Mouse (Mus musculus) kidney, embryonic 15.5 days (tissue): ENCODE measurements around the gene Muc3a. TPM values are rescaled to one million over a fixed set of nuclear protein-coding genes. Genes with fewer than 3 reads are reported as not detected.

Experiments used
- ATAC-seq: fragments of 200-750 bp; cut with Nextera tagmentation; replicated peaks from 2 replicates; pipeline ENCODE4 v1.8.0; 2017; ENCODE audit warnings: moderate TSS enrichment; ENCODE audit not compliant: low FRiP score
- H3K27ac ChIP-seq: fragments of 300-500 bp; sonication (generic); 2 replicates; pipeline ENCODE4 v1.5.1; 2015; ENCODE audit warnings: mild to moderate bottlenecking, inconsistent platforms
- H3K27me3 ChIP-seq: fragments of 300-500 bp; sonication (generic); 2 replicates; pipeline ENCODE4 v1.6.1; 2015; ENCODE audit warnings: inconsistent platforms
- H3K36me3 ChIP-seq: fragments of 300-500 bp; sonication (generic); 2 replicates; pipeline ENCODE4 v1.6.1; 2015; ENCODE audit warnings: inconsistent platforms
- H3K4me1 ChIP-seq: fragments of 300-500 bp; sonication (generic); 2 replicates; pipeline ENCODE4 v1.6.1; 2015; ENCODE audit warnings: inconsistent platforms
- H3K4me2 ChIP-seq: fragments of 300-500 bp; sonication (generic); 2 replicates; pipeline ENCODE4 v1.6.1; 2015; ENCODE audit warnings: moderate library complexity, mild to moderate bottlenecking, inconsistent platforms
- H3K4me3 ChIP-seq: fragments of 300-500 bp; sonication (generic); replicated peaks from 2 replicates; pipeline ENCODE4 v1.5.1; 2015; ENCODE audit warnings: mild to moderate bottlenecking, inconsistent platforms
- H3K9ac ChIP-seq: fragments of 300-500 bp; sonication (generic); 2 replicates; pipeline ENCODE4 v1.6.1; 2015; ENCODE audit warnings: mild to moderate bottlenecking, inconsistent platforms
- H3K9me3 ChIP-seq: fragments of 300-500 bp; sonication (generic); replicated peaks from 2 replicates; pipeline ENCODE4 v1.6.1; 2016; ENCODE audit warnings: inconsistent platforms
- WGBS: fragments of 180-500 bp; shearing (Covaris S2); methylation state at CpG from one replicate; pipeline ENCODE4 v1.1.7; 2015; ENCODE audit warnings: mixed read lengths; 5-methylcytosine and 5-hydroxymethylcytosine counted together
- polyA plus RNA-seq: library from polyadenylated mRNA; unstranded; fragments of >200 nt; fragmentation: Nextera tagmentation; extraction: Ambion mirVana; gene quantifications from 2 replicates; pipeline ENCODE4 v1.2.1, GENCODE M21; 2015

Gene Muc3a
- polyA plus RNA-seq = 0.33 and 0.34 TPM in 2 replicates

DNA sequence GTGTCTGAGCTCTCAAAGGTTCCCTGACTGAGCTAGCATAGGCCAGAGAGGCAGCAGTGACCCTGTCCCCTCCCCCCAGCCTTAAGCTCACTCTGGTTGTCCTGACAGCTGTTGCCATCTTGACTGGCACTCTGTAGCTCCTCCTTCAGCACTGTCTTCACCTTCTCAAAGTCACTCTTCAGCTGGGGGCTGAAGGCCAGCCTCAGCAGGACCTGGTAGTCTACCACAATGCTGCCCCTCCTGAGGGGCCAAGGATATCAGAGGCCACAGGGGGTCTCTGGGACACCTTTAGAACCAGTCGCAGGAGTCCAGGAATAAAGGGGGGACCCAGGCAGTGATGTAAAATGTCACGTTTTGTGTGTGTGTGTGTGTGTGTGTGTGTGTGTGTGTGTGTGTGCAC is at the start of gene Muc3a:
Gene Muc3a (minus strand): TSS at position 101 of the 400 bp plus-strand sequence.
- H3K27ac ChIP-seq = no peak within 1 kb of the TSS
- H3K9ac ChIP-seq = no peak within 1 kb of the TSS
- H3K4me1 ChIP-seq = no peaks in the 10 kb centered on the region
- ATAC-seq = no peak
- H3K4me3 ChIP-seq = no peak within 1 kb of the TSS
- H3K27me3 ChIP-seq = peaks cover 8% of the 10 kb centered on the region; the same call in 1 of the 2 replicates
- no peak within 1 kb of the TSS for H3K4me2 ChIP-seq
- no peaks in the 10 kb centered on the region for H3K36me3 ChIP-seq
- no peaks in the 10 kb centered on the region for H3K9me3 ChIP-seq
- WGBS = 85% methylated on average over 2 of the region's 2 CpGs

DNA sequence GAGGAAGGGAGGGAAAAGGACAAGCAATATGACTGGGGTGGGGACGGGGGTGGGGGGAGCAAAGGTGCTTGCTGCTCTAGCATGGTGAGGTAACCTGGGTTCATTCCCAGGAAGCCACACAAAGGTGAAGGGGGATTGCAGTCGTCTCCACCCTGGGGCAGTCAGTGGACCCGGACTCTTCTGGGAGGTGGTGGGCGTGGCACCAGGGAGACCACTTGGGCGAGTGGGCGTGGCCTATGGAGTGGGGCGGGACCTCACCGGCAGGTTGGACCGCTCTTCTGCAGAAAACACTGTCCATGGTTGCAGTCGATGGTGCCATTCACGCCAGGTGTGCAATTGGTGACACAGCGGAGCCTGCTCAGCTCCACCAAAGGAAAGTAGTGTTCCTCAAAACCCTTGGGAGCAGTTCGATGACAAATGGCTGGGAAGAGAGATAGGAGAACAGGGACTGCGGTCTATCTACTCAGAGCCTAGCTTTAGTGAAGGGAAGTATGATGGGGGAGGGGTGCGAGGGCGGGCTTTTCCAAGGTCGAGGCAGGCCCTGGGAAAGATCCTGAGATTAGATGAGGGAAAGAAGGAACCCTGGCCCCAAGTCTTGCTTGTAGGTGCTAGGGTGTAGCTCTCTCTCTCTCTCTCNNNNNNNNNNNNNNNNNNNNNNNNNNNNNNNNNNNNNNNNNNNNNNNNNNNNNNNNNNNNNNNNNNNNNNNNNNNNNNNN is 917 bp downstream of the Muc3a start:
- Histone ChIP-seq H3K4me3 (no peak overlapping the region), H3K27me3 (peaks cover 8% of the 10 kb centered on the region; the same call in 1 of the 2 replicates), H3K36me3 (no peaks in the 10 kb centered on the region), H3K4me2 (no peak overlapping the region), H3K9ac (no peak overlapping the region), H3K9me3 (no peaks in the 10 kb centered on the region), H3K4me1 (no peaks in the 10 kb centered on the region), H3K27ac (no peak overlapping the region)
- no peak for ATAC-seq
- 15% methylated on average over 17 of the region's 17 CpGs for WGBS

DNA sequence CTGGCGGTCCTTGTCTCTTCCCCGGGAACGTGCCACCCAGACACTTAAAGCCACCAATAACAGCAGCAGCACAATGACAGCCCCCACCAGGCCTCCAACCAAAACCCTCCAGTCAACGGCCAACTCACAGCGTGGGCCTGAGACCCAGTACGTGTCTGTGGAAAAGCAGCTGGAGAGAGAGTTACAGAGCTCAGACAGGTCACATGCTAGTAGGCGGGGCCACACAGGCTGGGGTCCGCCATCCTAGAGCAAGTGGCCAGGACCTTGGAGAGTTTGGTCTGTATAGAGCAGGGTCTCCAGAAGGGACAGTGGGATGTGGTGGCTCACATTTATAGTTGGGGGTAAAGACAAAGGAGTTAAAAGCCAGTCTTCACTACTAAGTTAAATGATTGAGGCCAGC is 1.5 kb downstream of the Muc3a start:
- no peak overlapping the region for H3K4me2 ChIP-seq

DNA sequence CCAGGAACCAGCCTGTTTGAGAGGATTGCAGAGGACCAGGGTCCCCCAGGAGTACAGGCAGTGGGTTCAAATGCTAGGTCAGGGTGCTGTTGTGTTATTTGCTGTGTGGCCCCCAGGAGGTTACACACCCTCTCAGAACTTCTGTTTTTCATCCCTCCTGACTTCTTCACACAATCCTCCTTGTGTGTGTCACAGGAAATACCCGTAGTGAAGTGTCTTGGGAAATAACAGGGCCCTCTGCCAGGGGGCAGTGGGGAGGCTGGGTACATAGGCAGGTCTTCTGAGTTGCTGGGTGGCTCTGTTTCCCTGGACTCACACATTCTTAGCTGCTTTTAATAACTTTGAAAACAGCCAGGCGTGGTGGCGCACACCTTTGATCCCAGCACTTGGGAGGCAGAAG is 6.9 kb downstream of the Muc3a start:
- H3K27ac ChIP-seq = no peak overlapping the region
- H3K4me1 ChIP-seq = no peaks in the 10 kb centered on the region
- no peaks in the 10 kb centered on the region for H3K36me3 ChIP-seq
- H3K4me2 ChIP-seq = no peak overlapping the region
- no peak overlapping the region for H3K4me3 ChIP-seq
- no peak overlapping the region for H3K9ac ChIP-seq
- no peak for ATAC-seq
- WGBS = 81% methylated on average over 3 of the region's 3 CpGs
- H3K9me3 ChIP-seq = no peaks in the 10 kb centered on the region
- H3K27me3 ChIP-seq = peaks cover 8% of the 10 kb centered on the region; the same call in 1 of the 2 replicates

More for the DNA sequence above, 1.5 kb downstream of the Muc3a start:
- no peak for ATAC-seq
- Histone ChIP-seq H3K9me3 (no peaks in the 10 kb centered on the region), H3K36me3 (no peaks in the 10 kb centered on the region), H3K9ac (no peak overlapping the region), H3K4me3 (no peak overlapping the region), H3K4me1 (no peaks in the 10 kb centered on the region), H3K27ac (no peak overlapping the region), H3K27me3 (peaks cover 8% of the 10 kb centered on the region; the same call in 1 of the 2 replicates)
- WGBS = 67% methylated on average over 8 of the region's 8 CpGs

DNA sequence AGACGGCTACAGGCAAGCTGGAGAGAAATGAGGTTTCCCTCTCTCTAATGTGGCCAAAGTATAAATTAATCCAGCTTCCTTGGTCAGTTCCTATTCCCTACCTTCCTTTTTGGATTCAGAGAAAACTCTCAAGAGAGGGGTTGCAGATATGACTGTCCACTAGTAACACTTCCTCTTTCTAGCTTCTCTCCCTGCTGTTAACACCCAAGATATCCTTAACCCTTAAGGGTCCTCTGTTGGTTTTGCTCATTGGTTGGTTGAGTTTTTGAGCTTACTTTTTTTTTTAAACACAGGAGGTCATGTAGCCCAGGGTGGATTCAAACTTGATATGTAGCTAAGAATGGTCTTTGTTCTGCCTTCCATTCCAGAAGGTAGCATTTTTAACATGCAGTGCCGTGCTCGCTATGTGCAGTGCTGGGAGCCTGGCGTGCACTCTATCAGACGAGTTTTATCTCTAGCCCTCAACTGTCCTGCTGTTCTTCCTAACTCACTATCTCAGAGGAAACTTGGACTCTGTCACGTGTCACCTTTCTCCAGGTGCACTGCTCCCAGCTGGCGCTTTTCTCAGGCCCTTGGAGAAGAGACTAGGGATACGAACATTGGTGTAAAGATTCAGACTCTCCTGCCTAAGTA is 17.6 kb downstream of the Muc3a start:
- Histone ChIP-seq H3K4me2 (no peak overlapping the region), H3K27ac (no peak overlapping the region), H3K9me3 (no peaks in the 10 kb centered on the region), H3K9ac (no peak overlapping the region), H3K36me3 (no peaks in the 10 kb centered on the region), H3K27me3 (peaks cover 9% of the 10 kb centered on the region; the same call in 1 of the 2 replicates), H3K4me3 (no peak overlapping the region), H3K4me1 (no peaks in the 10 kb centered on the region)
- WGBS = 83% methylated on average over 8 of the region's 8 CpGs
- ATAC-seq = no peak

DNA sequence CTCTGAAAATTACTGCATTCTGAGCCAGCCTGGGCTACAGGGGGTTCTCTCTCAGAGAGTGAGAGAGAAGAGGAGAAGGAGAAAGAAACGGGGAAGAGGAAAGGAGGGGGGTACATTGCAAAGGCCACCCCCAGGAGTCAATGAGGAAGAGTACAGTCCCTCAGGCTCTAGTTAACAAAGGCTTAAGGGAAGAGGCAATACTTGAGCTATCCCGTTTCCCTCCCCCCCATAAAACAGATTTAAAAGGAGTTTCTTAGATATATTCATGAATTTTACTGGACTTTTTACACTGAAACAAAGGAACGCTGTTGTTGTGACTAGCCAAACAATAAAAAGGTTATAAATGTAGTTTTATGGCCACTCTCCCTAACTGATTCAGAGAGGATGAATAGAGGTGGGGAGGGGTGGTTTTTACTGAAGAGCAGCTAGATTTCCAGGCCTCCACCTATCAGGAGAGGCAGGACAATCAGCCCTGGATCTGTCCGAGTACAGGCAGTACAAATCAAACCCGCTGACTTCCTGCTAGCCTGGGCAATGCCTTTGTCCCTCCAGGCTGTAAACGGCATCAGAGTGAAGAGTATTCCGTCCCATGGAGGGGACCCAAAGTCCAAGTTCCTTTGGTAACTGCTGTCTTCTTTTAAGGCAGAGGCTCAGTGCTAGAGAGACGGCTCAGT is 18.8 kb downstream of the Muc3a start:
- H3K4me3 ChIP-seq = no peak overlapping the region
- H3K27me3 ChIP-seq = peaks cover 17% of the 10 kb centered on the region; the same call in 1 of the 2 replicates
- no peak overlapping the region for H3K27ac ChIP-seq
- H3K4me2 ChIP-seq = no peak overlapping the region
- 23% methylated on average over 8 of the region's 8 CpGs for WGBS
- peaks cover 4% of the 10 kb centered on the region; the same call in 1 of the 2 replicates for H3K4me1 ChIP-seq
- no peaks in the 10 kb centered on the region for H3K36me3 ChIP-seq
- ATAC-seq = no peak
- H3K9me3 ChIP-seq = no peaks in the 10 kb centered on the region
- no peak overlapping the region for H3K9ac ChIP-seq

DNA sequence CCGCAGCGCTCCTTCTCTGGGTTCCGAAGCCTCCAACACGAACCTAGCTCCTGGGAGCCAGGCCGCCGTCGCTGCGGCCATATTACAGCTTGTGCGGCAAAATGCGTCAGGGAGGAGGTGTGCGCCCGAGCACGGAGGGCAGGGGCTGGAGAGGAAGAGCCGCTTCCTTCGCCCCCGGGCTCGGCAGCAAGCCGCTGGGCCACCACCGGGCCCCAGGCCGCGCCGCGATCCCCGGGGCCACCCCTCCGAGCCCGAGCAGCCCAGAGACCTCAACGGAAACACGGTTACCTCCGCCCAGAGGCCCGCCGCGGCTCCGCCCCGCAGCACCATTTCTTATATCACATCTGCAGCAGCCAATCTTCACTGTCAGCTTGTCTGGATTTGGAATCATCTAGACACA is 22.9 kb downstream of the Muc3a start:
- 2% methylated on average over 34 of the region's 34 CpGs for WGBS
- H3K27ac ChIP-seq = no peak overlapping the region
- H3K9me3 ChIP-seq = no peaks in the 10 kb centered on the region
- peak overlapping the region; percentile 94 for H3K4me2 ChIP-seq
- no peaks in the 10 kb centered on the region for H3K36me3 ChIP-seq
- peaks cover 29% of the 10 kb centered on the region for H3K27me3 ChIP-seq
- H3K9ac ChIP-seq = peak overlapping the region; percentile 57
- peak overlapping the region; percentile 58 for H3K4me3 ChIP-seq
- H3K4me1 ChIP-seq = peaks cover 4% of the 10 kb centered on the region; the same call in 1 of the 2 replicates
- ATAC-seq = no peak

DNA sequence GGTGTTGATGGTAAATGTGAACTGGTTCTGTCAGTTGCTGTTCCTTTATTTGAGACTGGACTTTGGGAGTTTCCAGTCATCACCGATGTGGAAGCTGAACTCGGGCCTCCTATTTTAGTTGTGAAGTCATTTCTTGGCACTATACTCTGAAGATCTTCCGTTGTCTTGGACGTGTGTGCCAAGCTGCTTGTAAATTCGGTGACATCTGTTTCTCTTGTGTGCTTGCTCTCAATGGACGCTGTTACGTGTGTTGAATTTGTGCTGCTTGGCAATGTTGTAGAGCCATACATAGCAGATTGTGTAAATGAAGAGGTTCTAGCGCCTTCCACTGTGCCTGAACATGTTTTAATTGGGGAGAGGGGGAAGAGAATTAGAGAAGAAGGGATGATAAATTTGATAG is 26.8 kb downstream of the Muc3a start:
- WGBS = 88% methylated on average over 8 of the region's 8 CpGs
- no peak for ATAC-seq

DNA sequence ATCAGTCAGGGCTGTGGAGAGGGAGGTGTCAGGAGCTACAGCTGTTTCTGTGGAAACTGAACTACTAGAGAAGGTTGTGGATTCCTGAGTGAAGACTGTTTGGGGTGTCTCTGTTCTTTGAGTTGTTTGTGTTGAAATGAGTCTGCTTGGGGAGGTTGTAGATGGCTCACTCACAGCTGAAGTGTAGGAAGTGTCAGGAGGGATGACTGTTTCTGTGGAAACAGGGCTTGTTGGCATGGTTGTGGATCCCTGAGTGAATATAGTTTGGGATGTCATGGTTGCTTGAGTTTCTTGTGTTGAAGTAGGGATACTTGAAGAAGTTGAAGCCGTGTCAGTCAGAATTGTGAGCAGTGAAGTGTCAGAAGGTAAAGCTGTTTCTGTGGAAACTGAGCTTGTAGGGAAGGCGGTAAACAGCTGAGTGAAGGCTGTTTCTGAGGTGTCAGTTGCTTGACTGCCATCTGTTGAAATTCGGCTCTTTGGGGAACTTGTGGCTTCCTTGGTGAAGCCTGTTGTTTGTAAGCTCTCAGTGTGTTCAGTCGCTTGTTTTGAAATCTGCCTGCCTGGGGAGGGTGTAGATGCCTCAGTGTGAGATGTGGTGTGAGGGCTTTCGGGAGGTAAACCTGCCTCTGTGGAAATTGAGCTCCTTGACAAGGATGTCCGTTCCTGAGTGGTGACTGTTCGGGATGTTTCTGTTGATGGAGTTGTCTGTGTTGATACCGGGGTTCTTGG is 32.4 kb downstream of the Muc3a start:
- Histone ChIP-seq H3K27ac (no peak overlapping the region), H3K4me3 (no peak overlapping the region), H3K4me1 (no peaks in the 10 kb centered on the region), H3K27me3 (peaks cover 16% of the 10 kb centered on the region), H3K9me3 (no peaks in the 10 kb centered on the region), H3K36me3 (no peaks in the 10 kb centered on the region), H3K9ac (no peak overlapping the region), H3K4me2 (no peak overlapping the region)
- no peak for ATAC-seq
- 76% methylated on average over 8 of the region's 8 CpGs for WGBS

More for the DNA sequence above, 26.8 kb downstream of the Muc3a start:
- Histone ChIP-seq H3K4me2 (no peak overlapping the region), H3K27me3 (peaks cover 26% of the 10 kb centered on the region), H3K27ac (no peak overlapping the region), H3K4me1 (peaks cover 4% of the 10 kb centered on the region; the same call in 1 of the 2 replicates), H3K9me3 (no peaks in the 10 kb centered on the region), H3K36me3 (no peaks in the 10 kb centered on the region), H3K4me3 (no peak overlapping the region), H3K9ac (no peak overlapping the region)

DNA sequence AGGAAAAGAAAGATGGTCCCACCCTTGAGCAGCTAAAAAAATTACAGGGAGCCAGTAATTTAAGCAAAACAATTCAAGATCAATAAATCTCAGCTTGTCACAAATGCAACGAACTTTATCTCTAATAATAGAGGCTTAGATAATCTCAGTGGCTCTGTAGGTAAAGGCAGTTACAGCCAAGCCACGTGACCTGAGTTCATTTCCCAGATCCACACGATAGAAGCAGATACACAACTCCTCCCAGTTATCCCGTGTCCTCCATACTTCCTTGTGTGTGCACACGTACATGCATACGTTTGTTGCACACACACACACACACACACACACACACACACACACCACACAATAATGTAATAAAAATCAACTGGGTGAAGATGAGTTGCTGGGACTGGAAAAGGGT is 38.2 kb downstream of the Muc3a start:
- H3K9me3 ChIP-seq = no peaks in the 10 kb centered on the region
- no peak overlapping the region for H3K4me3 ChIP-seq
- H3K4me2 ChIP-seq = no peak overlapping the region
- H3K36me3 ChIP-seq = no peaks in the 10 kb centered on the region
- no peak overlapping the region for H3K27ac ChIP-seq
- no peak for ATAC-seq
- peaks cover 25% of the 10 kb centered on the region for H3K27me3 ChIP-seq
- H3K4me1 ChIP-seq = peaks cover 16% of the 10 kb centered on the region
- H3K9ac ChIP-seq = no peak overlapping the region
- 71% methylated on average over 6 of the region's 6 CpGs for WGBS

DNA sequence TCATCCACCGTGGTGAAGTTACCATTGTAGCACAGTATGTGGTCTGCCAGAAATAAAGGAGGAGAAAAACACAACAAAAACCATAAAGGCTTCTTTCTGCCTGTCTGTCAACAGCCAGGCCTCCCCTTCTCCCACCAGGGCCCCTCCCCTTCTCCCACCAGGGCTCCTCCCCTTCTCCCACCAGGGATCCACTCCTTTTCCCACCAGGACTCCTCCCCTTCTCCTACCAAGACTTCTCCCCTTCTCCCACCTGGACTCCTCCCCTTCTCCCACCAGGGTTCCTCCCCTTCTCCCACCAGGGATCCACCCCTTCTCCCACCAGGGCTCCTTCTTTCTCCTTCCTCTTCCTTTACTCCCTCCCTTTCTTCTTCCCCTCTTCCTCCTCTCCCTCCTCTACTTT is 39.6 kb downstream of the Muc3a start:
- Histone ChIP-seq H3K27ac (no peak overlapping the region), H3K9me3 (no peaks in the 10 kb centered on the region), H3K4me2 (no peak overlapping the region), H3K9ac (no peak overlapping the region), H3K4me3 (no peak overlapping the region), H3K27me3 (peaks cover 25% of the 10 kb centered on the region), H3K36me3 (no peaks in the 10 kb centered on the region), H3K4me1 (peaks cover 16% of the 10 kb centered on the region)
- ATAC-seq = no peak
- 12% methylated on average over 1 of the region's 1 CpGs for WGBS
